Mouse (Mus musculus) testis, adult 2 months (tissue): Measurements from ENCODE around the gene Lrp11. TPM values are rescaled to one million over a fixed set of nuclear protein-coding genes. Genes with fewer than 3 reads are reported as not detected.
A peak's percentile ranks its signal among the peaks of the same experiment; 100 is the strongest.

ENCODE experiments used
- H3K27ac ChIP-seq: fragments of 200-500 bp; 2 replicates; pipeline ENCODE4 v1.5.1; 2012; ENCODE audit warnings: low read depth, low read length; ENCODE audit not compliant: control insufficient read depth, insufficient read depth
- H3K27me3 ChIP-seq: fragments of 200-500 bp; 2 replicates; pipeline ENCODE4 v1.6.1; 2012; ENCODE audit warnings: mild to moderate bottlenecking, low read length, moderate library complexity; ENCODE audit not compliant: control insufficient read depth, insufficient read depth
- H3K36me3 ChIP-seq: fragments of 200-500 bp; 2 replicates; pipeline ENCODE4 v1.6.1; 2012; ENCODE audit warnings: mild to moderate bottlenecking, low read length; ENCODE audit not compliant: control insufficient read depth, insufficient read depth
- H3K4me1 ChIP-seq: fragments of 200-500 bp; 2 replicates; pipeline ENCODE4 v1.6.1; 2012; ENCODE audit warnings: low read length; ENCODE audit not compliant: control insufficient read depth, insufficient read depth
- H3K4me3 ChIP-seq: fragments of 200-500 bp; 2 replicates; pipeline ENCODE4 v1.5.1; 2012; ENCODE audit warnings: low read depth, mild to moderate bottlenecking, low read length, moderate library complexity, mixed read lengths; ENCODE audit not compliant: control insufficient read depth
- CTCF ChIP-seq: fragments of 200-500 bp; IDR thresholded peaks from 2 replicates; pipeline ENCODE4 v1.5.1; 2012; ENCODE audit warnings: low read depth, mild to moderate bottlenecking, inconsistent platforms, low read length, moderate library complexity; ENCODE audit not compliant: control insufficient read depth, insufficient read depth, insufficient replicate concordance
- POLR2A ChIP-seq: fragments of 200-500 bp; IDR thresholded peaks from 2 replicates; pipeline ENCODE4 v1.6.1; 2012; ENCODE audit warnings: low read depth, mild to moderate bottlenecking, inconsistent platforms, low read length, moderate library complexity; ENCODE audit not compliant: control insufficient read depth
- polyA plus RNA-seq: library from polyadenylated mRNA; depleted of rRNA; stranded (reverse); fragments of >200 nt; gene quantifications from 2 replicates; pipeline ENCODE4 v1.2.3, GENCODE M21; 2012

Gene Lrp11
- polyA plus RNA-seq, 1 experiment, result 3.1 TPM

GRCm38 (mm10) chr10:7590792-7591191 is 1.2 kb downstream of the Lrp11 start:
- Histone ChIP-seq H3K4me3 (no peak overlapping the region), H3K27ac (no peak overlapping the region), H3K27me3 (no peaks in the 10 kb centered on the region), H3K36me3 (no peaks in the 10 kb centered on the region; the same call in 1 of the 2 replicates), H3K4me1 (peaks cover 7% of the 10 kb centered on the region)
- TF ChIP-seq CTCF (no peak), POLR2A (no peak)

GRCm38 (mm10) chr10:7594797-7595196 is 5.2 kb downstream of the Lrp11 start:
- Histone ChIP-seq H3K4me1 (peaks cover 5% of the 10 kb centered on the region), H3K4me3 (no peak overlapping the region), H3K27ac (no peak overlapping the region), H3K36me3 (no peaks in the 10 kb centered on the region; the same call in 1 of the 2 replicates), H3K27me3 (no peaks in the 10 kb centered on the region)
- TF ChIP-seq POLR2A, result no peak
- TF ChIP-seq CTCF, result no peak

GRCm38 (mm10) chr10:7596251-7596650 is 6.7 kb downstream of the Lrp11 start:
- H3K27ac ChIP-seq, result no peak overlapping the region

GRCm38 (mm10) chr10:7598177-7598576 is 8.6 kb downstream of the Lrp11 start:
- no peaks in the 10 kb centered on the region; the same call in 1 of the 2 replicates for H3K36me3 ChIP-seq
- no peaks in the 10 kb centered on the region for H3K27me3 ChIP-seq
- TF ChIP-seq CTCF (no peak), POLR2A (no peak)
- H3K4me1 ChIP-seq, result no peaks in the 10 kb centered on the region
- no peak overlapping the region for H3K27ac ChIP-seq
- no peak overlapping the region for H3K4me3 ChIP-seq

More at GRCm38 (mm10) chr10:7596251-7596650, 6.7 kb downstream of the Lrp11 start:
- H3K36me3 ChIP-seq, result no peaks in the 10 kb centered on the region; the same call in 1 of the 2 replicates
- no peaks in the 10 kb centered on the region for H3K4me1 ChIP-seq
- no peak for TF ChIP-seq POLR2A
- H3K27me3 ChIP-seq, result no peaks in the 10 kb centered on the region
- H3K4me3 ChIP-seq, result no peak overlapping the region

GRCm38 (mm10) chr10:7600647-7601046 is 11.0 kb downstream of the Lrp11 start:
- no peak for TF ChIP-seq POLR2A
- peak; percentile 81 for TF ChIP-seq CTCF

GRCm38 (mm10) chr10:7605168-7605567 is 15.6 kb downstream of the Lrp11 start:
- Histone ChIP-seq H3K27ac (no peak overlapping the region), H3K4me3 (no peak overlapping the region)
- TF ChIP-seq POLR2A, result no peak
- TF ChIP-seq CTCF, result no peak

More at GRCm38 (mm10) chr10:7600647-7601046, 11.0 kb downstream of the Lrp11 start:
- Histone ChIP-seq H3K27me3 (no peaks in the 10 kb centered on the region), H3K4me3 (no peak overlapping the region), H3K4me1 (no peaks in the 10 kb centered on the region), H3K27ac (no peak overlapping the region), H3K36me3 (no peaks in the 10 kb centered on the region; the same call in 1 of the 2 replicates)

GRCm38 (mm10) chr10:7606437-7606836 is 16.8 kb downstream of the Lrp11 start:
- H3K27ac ChIP-seq, result no peak overlapping the region
- TF ChIP-seq CTCF (no peak), POLR2A (no peak)
- no peaks in the 10 kb centered on the region for H3K27me3 ChIP-seq
- 0 out of 2 replicates have a peak, but pooled peaks cover 3% of the 10 kb centered on the region for H3K4me1 ChIP-seq
- no peak overlapping the region for H3K4me3 ChIP-seq
- H3K36me3 ChIP-seq, result no peaks in the 10 kb centered on the region; the same call in 1 of the 2 replicates

More at GRCm38 (mm10) chr10:7605168-7605567, 15.6 kb downstream of the Lrp11 start:
- no peaks in the 10 kb centered on the region; the same call in 1 of the 2 replicates for H3K36me3 ChIP-seq
- H3K4me1 ChIP-seq, result 0 out of 2 replicates have a peak, but pooled peaks cover 3% of the 10 kb centered on the region
- no peaks in the 10 kb centered on the region for H3K27me3 ChIP-seq

- Histone ChIP-seq H3K27me3 (no peaks in the 10 kb centered on the region), H3K27ac (no peak overlapping the region), H3K4me1 (0 out of 2 replicates have a peak, but pooled peaks cover 3% of the 10 kb centered on the region), H3K36me3 (no peaks in the 10 kb centered on the region; the same call in 1 of the 2 replicates), H3K4me3 (peak overlapping the region; percentile 82)
- TF ChIP-seq CTCF (no peak), POLR2A (peak; percentile 13; the same call in 1 of the 2 replicates)
Measured at GRCm38 (mm10) chr10:7608611-7609010, 19.0 kb downstream of the Lrp11 start.
